Mouse (Mus musculus): Measurements from ENCODE around the gene Mt3. TPM values are rescaled to one million over a fixed set of nuclear protein-coding genes. Genes with fewer than 3 reads are reported as not detected.
"Not testable (repeated sequence)": the region's sequence is repeated elsewhere in the genome, so short reads cannot be mapped to it uniquely, and the experiment has no call there.

Gene Mt3
- total and polyA plus RNA-seq, 3 experiments = not detected

GRCm38 (mm10) chr8:94129133-94129789, 23.1 kb upstream of the Mt3 start:
- H3K4me3 ChIP-seq (ENCODE audit: low read depth, low read length) = no peak overlapping the region
- peaks cover 18% of the 10 kb centered on the region for H3K27me3 ChIP-seq (ENCODE audit: insufficient read depth, low read length)
- TF ChIP-seq TAL1 (conservative IDR thresholded peaks at IDR 0.05; ENCODE audit: low read depth, low read length) = no peak
- TF ChIP-seq CTCF (IDR thresholded peaks at IDR 0.05; ENCODE audit: low read depth, low read length) = no peak
- no peak for TF ChIP-seq GATA2 (IDR thresholded peaks at IDR 0.05; ENCODE audit: borderline replicate concordance, low read depth, low read length)
- no peak for TF ChIP-seq POLR2AphosphoS5 (IDR thresholded peaks at IDR 0.05; ENCODE audit: insufficient replicate concordance, low read depth, low read length)
- no peak for TF ChIP-seq GATA1 (IDR thresholded peaks at IDR 0.05; ENCODE audit: borderline replicate concordance, low read length)
- no peak for DNase-seq (ENCODE audit: low spot score)
- H3K4me1 ChIP-seq (ENCODE audit: insufficient read depth, low read depth, low read length) = peaks cover 2% of the 10 kb centered on the region; the same call in 1 of the 2 replicates
- H3K36me3 ChIP-seq (replicated peaks) = no peaks in the 10 kb centered on the region
- no peak for ATAC-seq (ENCODE audit: extremely low read depth, insufficient number of reproducible peaks, low FRiP score, poor library complexity, severe bottlenecking)
- no peaks in the 10 kb centered on the region for H3K9me3 ChIP-seq (replicated peaks)

DNA sequence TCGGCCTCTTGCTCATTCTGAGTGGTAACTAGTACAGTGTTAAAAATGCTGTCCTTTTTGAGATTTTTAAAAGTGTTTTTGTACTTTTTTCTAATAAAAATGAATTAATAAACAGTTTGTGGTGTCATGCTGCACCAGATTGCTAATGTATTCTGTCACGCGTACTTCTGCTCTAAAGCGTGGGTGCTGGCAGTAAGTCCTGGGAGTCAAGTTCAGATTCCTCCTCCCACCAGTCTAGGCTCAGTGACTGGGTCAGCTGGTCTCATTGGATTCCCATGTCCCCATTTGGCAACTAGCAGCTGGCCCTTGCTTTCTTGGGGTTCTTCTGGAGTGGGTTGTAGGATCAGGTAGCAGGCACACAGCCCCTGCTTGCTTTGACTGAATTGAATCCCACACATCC, 22.3 kb upstream of the Mt3 start:
- DNase-seq (ENCODE audit: low spot score) (no peak), ATAC-seq (ENCODE audit: extremely low read depth, insufficient number of reproducible peaks, low FRiP score, poor library complexity, severe bottlenecking) (no peak)
- H3K4me3 ChIP-seq (ENCODE audit: low read depth, low read length) = no peak overlapping the region
- H3K27me3 ChIP-seq (ENCODE audit: insufficient read depth, low read length) = peaks cover 12% of the 10 kb centered on the region
- H3K9me3 ChIP-seq (replicated peaks) = no peaks in the 10 kb centered on the region
- H3K4me1 ChIP-seq (ENCODE audit: insufficient read depth, low read depth, low read length) = peaks cover 7% of the 10 kb centered on the region; the same call in 1 of the 2 replicates
- H3K36me3 ChIP-seq (replicated peaks) = no peaks in the 10 kb centered on the region
- TF ChIP-seq POLR2AphosphoS5 (IDR thresholded peaks at IDR 0.05; ENCODE audit: insufficient replicate concordance, low read depth, low read length) (no peak), GATA1 (IDR thresholded peaks at IDR 0.05; ENCODE audit: borderline replicate concordance, low read length) (no peak), CTCF (IDR thresholded peaks at IDR 0.05; ENCODE audit: low read depth, low read length) (no peak), GATA2 (IDR thresholded peaks at IDR 0.05; ENCODE audit: borderline replicate concordance, low read depth, low read length) (no peak), TAL1 (conservative IDR thresholded peaks at IDR 0.05; ENCODE audit: low read depth, low read length) (no peak)

DNA sequence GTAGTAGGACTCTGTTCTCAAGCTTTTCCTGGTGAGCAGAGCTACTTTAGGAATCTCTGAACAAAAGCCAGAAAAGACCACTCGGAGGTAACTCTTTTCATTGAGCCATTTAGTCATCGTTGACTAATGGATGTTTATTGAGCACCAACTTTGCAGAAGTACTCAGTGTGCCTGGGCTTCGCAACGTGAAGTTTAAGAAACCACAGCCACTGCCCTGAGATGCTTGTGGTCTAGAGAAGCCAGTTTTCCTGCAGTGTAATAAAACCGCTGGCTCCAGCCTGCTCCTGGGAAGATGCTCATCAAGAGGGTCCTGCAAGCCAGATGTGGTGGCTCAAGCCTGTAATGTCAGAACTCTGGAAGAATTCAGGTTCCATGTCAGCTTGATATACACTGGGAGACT, 20.3 kb upstream of the Mt3 start:
- DNase-seq (ENCODE audit: low spot score) = no peak
- no peaks in the 10 kb centered on the region for H3K9me3 ChIP-seq (replicated peaks)
- peaks cover 7% of the 10 kb centered on the region; the same call in 1 of the 2 replicates for H3K4me1 ChIP-seq (ENCODE audit: insufficient read depth, low read depth, low read length)
- H3K36me3 ChIP-seq (replicated peaks) = no peaks in the 10 kb centered on the region
- H3K27me3 ChIP-seq (ENCODE audit: insufficient read depth, low read length) = peaks cover 20% of the 10 kb centered on the region; the same call in 1 of the 2 replicates
- H3K4me3 ChIP-seq (ENCODE audit: low read depth, low read length) = no peak overlapping the region
- ATAC-seq (ENCODE audit: extremely low read depth, insufficient number of reproducible peaks, low FRiP score, poor library complexity, severe bottlenecking) = no peak
- TF ChIP-seq GATA2 (IDR thresholded peaks at IDR 0.05; ENCODE audit: borderline replicate concordance, low read depth, low read length) (no peak), POLR2AphosphoS5 (IDR thresholded peaks at IDR 0.05; ENCODE audit: insufficient replicate concordance, low read depth, low read length) (no peak), TAL1 (conservative IDR thresholded peaks at IDR 0.05; ENCODE audit: low read depth, low read length) (no peak), GATA1 (IDR thresholded peaks at IDR 0.05; ENCODE audit: borderline replicate concordance, low read length) (no peak), CTCF (IDR thresholded peaks at IDR 0.05; ENCODE audit: low read depth, low read length) (no peak)

DNA sequence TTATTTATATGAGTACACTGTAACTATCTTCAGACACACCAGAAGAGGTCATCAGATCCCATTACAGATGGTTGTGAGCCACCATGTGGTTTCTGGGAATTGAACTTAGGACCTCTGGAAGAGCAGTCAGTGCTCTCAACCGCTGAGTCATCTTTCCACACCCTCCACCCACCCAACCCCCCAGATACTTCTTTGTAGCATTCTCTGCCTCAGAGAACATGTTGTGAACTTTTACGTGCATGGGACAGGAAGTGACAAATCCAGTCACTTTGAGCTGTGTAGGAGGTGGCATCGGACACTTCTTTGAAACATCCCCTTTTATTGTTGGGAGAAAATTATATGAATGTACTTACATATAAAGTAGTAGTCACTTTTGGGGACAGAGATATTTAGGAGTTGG, 17.8 kb upstream of the Mt3 start:
- H3K27me3 ChIP-seq (ENCODE audit: insufficient read depth, low read length) = peaks cover 30% of the 10 kb centered on the region
- ATAC-seq (ENCODE audit: extremely low read depth, insufficient number of reproducible peaks, low FRiP score, poor library complexity, severe bottlenecking); H3K4me1 ChIP-seq (ENCODE audit: insufficient read depth, low read depth, low read length); H3K36me3 ChIP-seq (replicated peaks); H3K4me3 ChIP-seq (ENCODE audit: low read depth, low read length); H3K9me3 ChIP-seq (replicated peaks): not testable (repeated sequence)
- peak; percentile 9 for DNase-seq (ENCODE audit: low spot score)

DNA sequence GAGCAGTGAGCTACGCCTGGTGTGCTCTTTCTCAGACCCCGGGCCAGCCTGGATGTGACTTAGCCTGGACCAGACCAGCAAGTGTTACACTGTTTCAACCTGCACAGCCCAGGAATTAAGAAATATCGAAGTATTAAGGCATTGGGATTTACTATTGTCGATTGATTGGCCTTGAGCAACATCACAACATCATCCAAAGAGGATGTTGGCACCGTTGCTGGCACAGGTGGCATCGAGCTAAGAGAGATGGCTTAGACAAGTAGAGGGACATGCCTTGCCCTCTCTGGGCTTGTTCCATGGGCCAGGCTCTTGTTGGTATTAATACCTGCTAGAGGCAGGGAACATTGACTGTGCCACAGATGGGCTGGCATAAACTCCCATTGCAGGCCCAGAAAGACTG, 16.9 kb upstream of the Mt3 start:
- DNase-seq (ENCODE audit: low spot score) (no peak), ATAC-seq (ENCODE audit: extremely low read depth, insufficient number of reproducible peaks, low FRiP score, poor library complexity, severe bottlenecking) (no peak)
- Histone ChIP-seq H3K36me3 (replicated peaks) (no peaks in the 10 kb centered on the region), H3K27me3 (ENCODE audit: insufficient read depth, low read length) (peaks cover 32% of the 10 kb centered on the region), H3K4me1 (ENCODE audit: insufficient read depth, low read depth, low read length) (peaks cover 7% of the 10 kb centered on the region; the same call in 1 of the 2 replicates), H3K4me3 (ENCODE audit: low read depth, low read length) (no peak overlapping the region), H3K9me3 (replicated peaks) (no peaks in the 10 kb centered on the region)
- no peak for TF ChIP-seq POLR2AphosphoS5 (IDR thresholded peaks at IDR 0.05; ENCODE audit: insufficient replicate concordance, low read depth, low read length)
- no peak for TF ChIP-seq CTCF (IDR thresholded peaks at IDR 0.05; ENCODE audit: low read depth, low read length)
- no peak for TF ChIP-seq GATA2 (IDR thresholded peaks at IDR 0.05; ENCODE audit: borderline replicate concordance, low read depth, low read length)
- no peak for TF ChIP-seq TAL1 (conservative IDR thresholded peaks at IDR 0.05; ENCODE audit: low read depth, low read length)

DNA sequence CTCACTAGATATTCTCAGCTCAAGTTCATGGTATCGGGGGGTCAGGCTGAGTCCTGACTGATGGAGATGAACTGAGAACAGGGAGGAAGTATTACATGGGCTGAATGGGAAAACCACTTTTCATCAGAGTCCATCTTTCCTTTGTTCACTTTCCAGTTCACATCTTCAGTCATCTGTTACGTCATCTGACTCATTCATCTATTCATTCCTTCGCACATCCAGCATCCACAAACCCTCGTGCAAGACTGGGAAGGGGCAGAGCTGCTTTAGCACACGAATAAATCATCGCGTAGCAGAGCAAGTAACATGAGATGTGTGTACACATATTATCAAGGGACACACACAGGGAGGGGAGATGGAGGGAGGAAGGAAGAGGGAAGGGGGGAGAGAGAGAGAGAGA, 16.2 kb upstream of the Mt3 start:
- Histone ChIP-seq H3K27me3 (ENCODE audit: insufficient read depth, low read length) (peaks cover 32% of the 10 kb centered on the region), H3K9me3 (replicated peaks) (no peaks in the 10 kb centered on the region), H3K4me1 (ENCODE audit: insufficient read depth, low read depth, low read length) (peaks cover 7% of the 10 kb centered on the region; the same call in 1 of the 2 replicates), H3K4me3 (ENCODE audit: low read depth, low read length) (no peak overlapping the region), H3K36me3 (replicated peaks) (no peaks in the 10 kb centered on the region)
- TF ChIP-seq GATA1 (IDR thresholded peaks at IDR 0.05; ENCODE audit: borderline replicate concordance, low read length) (no peak), POLR2AphosphoS5 (IDR thresholded peaks at IDR 0.05; ENCODE audit: insufficient replicate concordance, low read depth, low read length) (no peak), TAL1 (conservative IDR thresholded peaks at IDR 0.05; ENCODE audit: low read depth, low read length) (no peak), CTCF (IDR thresholded peaks at IDR 0.05; ENCODE audit: low read depth, low read length) (no peak), GATA2 (IDR thresholded peaks at IDR 0.05; ENCODE audit: borderline replicate concordance, low read depth, low read length) (no peak)
- DNase-seq (ENCODE audit: low spot score) (no peak), ATAC-seq (ENCODE audit: extremely low read depth, insufficient number of reproducible peaks, low FRiP score, poor library complexity, severe bottlenecking) (no peak)

Data from G1E (cell line).